Mouse (Mus musculus): ENCODE results near the gene Inpp5a.

DNA sequence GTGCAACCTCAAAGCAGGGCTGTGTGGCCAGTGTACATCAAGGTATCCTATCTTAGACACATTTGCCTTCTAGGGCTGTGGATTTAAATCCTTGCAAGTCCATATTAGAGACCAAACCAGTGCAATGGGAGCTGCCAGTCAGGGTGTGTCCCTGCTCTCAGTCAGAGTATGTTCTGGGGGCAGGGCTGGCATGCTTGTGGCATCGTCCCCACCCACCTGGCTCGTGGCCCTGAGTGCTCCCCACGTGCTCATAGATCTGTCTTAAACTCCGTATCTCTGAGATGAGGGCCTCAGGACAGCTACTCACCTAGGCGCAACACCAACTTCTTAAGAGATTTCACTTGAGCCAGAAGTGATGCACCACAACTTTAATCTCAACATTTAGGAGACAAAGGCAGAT lies 46.1 kb upstream of the Inpp5a start:
- no peak for TF ChIP-seq CTCF (IDR thresholded peaks at IDR 0.05; ENCODE audit: control insufficient read depth, insufficient read depth, low read length)
- TF ChIP-seq POLR2A (IDR thresholded peaks at IDR 0.05; ENCODE audit: borderline replicate concordance, control insufficient read depth, low read depth, low read length): no peak
